Mouse (Mus musculus): Measurements from ENCODE around the gene Hsf2bp.

GRCm38 (mm10) chr17:32036509-32037438 lies 625 bp upstream of the Hsf2bp start:
- TF ChIP-seq CTCF (IDR thresholded peaks at IDR 0.05; ENCODE audit: borderline replicate concordance, insufficient read depth, low read depth, low read length): no peak
- no peak; the same call in 1 of the 2 replicates for TF ChIP-seq POLR2A (IDR thresholded peaks at IDR 0.05; ENCODE audit: borderline replicate concordance, insufficient read depth, low read length)
